Mouse (Mus musculus) heart, postnatal 0 days (tissue): ENCODE measurements around the gene Gpr153.

ENCODE experiments used
- CTCF ChIP-seq: IDR thresholded peaks from 2 replicates; pipeline ENCODE4 v1.5.1; 2016; ENCODE audit warnings: antibody characterized with exemption, control low read depth, low read depth
- EP300 ChIP-seq: IDR thresholded peaks from 2 replicates; pipeline ENCODE4 v1.6.1; 2016; ENCODE audit warnings: antibody characterized with exemption, low read depth

GRCm38 (mm10) chr4:152324641-152325562 lies 50.9 kb downstream of the Gpr153 start:
- TF ChIP-seq CTCF: no peak
- no peak for TF ChIP-seq EP300
